Mouse (Mus musculus): ENCODE data around the gene 3830406C13Rik.

- no peak for TF ChIP-seq POLR2A (IDR thresholded peaks at IDR 0.05; ENCODE audit: low read depth, low read length)
- TF ChIP-seq CTCF (conservative IDR thresholded peaks at IDR 0.05; ENCODE audit: insufficient read depth, insufficient read length, low read depth, low read length), result no peak
These were observed 54.2 kb downstream of the 3830406C13Rik start for GRCm38 (mm10) chr14:12337998-12338809.

Measured in kidney, adult 2 months (tissue).